Mouse (Mus musculus) liver, embryonic 14.5 days (tissue): ENCODE results near the gene Hoxa3. TPM values are rescaled to one million over a fixed set of nuclear protein-coding genes. Genes with fewer than 3 reads are reported as not detected.

Experiments used
- ATAC-seq: fragments of 200-750 bp; cut with Nextera tagmentation; 2 replicates; pipeline ENCODE4 v1.8.0; 2017; ENCODE audit warnings: moderate number of reproducible peaks, mild to moderate bottlenecking, moderate library complexity; ENCODE audit not compliant: insufficient read depth
- DNase-seq, 3 experiments: peaks; one replicate each; pipeline ENCODE4 v3.0.0-alpha.2; 2012 to 2013; ENCODE audit warnings: low read depth in 3 of 3, low spot score in 3 of 3
- H3K27ac ChIP-seq: fragments of 300-500 bp; sonication (generic); 2 replicates; pipeline ENCODE4 v1.5.1; 2014; ENCODE audit warnings: moderate library complexity, mild to moderate bottlenecking, control low read depth, inconsistent platforms
- H3K27me3 ChIP-seq: fragments of 300-500 bp; sonication (generic); 2 replicates; pipeline ENCODE4 v1.6.1; 2014; ENCODE audit warnings: mild to moderate bottlenecking, low read length, moderate library complexity; ENCODE audit not compliant: control insufficient read depth, insufficient read depth
- H3K36me3 ChIP-seq: fragments of 300-500 bp; sonication (generic); replicated peaks from 2 replicates; pipeline ENCODE4 v1.6.1; 2014; ENCODE audit warnings: low read depth; ENCODE audit not compliant: control insufficient read depth, insufficient read depth
- H3K4me1 ChIP-seq, 2 experiments: fragments of 200-500 bp in 1 of 2; fragments of 300-500 bp in 1 of 2; sonication (generic) in 1 of 2; replicated peaks; 2 replicates each; pipeline ENCODE4 v1.6.1; 2012 to 2014; ENCODE audit warnings: antibody characterized with exemption in 1 of 2, inconsistent platforms in 1 of 2, low read length in 1 of 2; ENCODE audit not compliant: control insufficient read depth in 2 of 2, insufficient read depth in 2 of 2
- H3K4me2 ChIP-seq: fragments of 300-500 bp; sonication (generic); 2 replicates; pipeline ENCODE4 v1.6.1; 2014; ENCODE audit warnings: low read depth, mild to moderate bottlenecking, control low read depth, moderate library complexity
- H3K4me3 ChIP-seq, 2 experiments: fragments of 200-500 bp in 1 of 2; fragments of 300-500 bp in 1 of 2; sonication (generic) in 1 of 2; 2 replicates each; pipeline ENCODE4 v1.5.1; 2012 to 2014; ENCODE audit warnings: low read depth in 2 of 2, low read length in 2 of 2, mild to moderate bottlenecking in 2 of 2, control low read depth in 1 of 2, inconsistent platforms in 1 of 2, moderate library complexity in 1 of 2; ENCODE audit not compliant: insufficient read depth in 1 of 2
- H3K9ac ChIP-seq: fragments of 300-500 bp; sonication (generic); replicated peaks from 2 replicates; pipeline ENCODE4 v1.6.1; 2014; ENCODE audit warnings: mild to moderate bottlenecking, control low read depth, moderate library complexity
- H3K9me3 ChIP-seq: fragments of 300-500 bp; sonication (generic); 2 replicates; pipeline ENCODE4 v1.6.1; 2016; ENCODE audit warnings: low read length, mixed read lengths; ENCODE audit not compliant: control insufficient read depth
- CTCF ChIP-seq: IDR thresholded peaks from 2 replicates; pipeline ENCODE4 v1.5.1; 2016; ENCODE audit warnings: antibody characterized with exemption, low read depth, control low read depth
- EP300 ChIP-seq: IDR thresholded peaks from 2 replicates; pipeline ENCODE4 v1.6.1; 2016; ENCODE audit warnings: antibody characterized with exemption, low read depth
- WGBS: fragments of 180-500 bp; shearing (Covaris S2); extraction: QIAGEN DNeasy Blood & Tissue Kit; methylation state at CpG from one replicate; pipeline ENCODE4 v1.1.7; 2014; ENCODE audit not compliant: insufficient replicate concordance; 5-methylcytosine and 5-hydroxymethylcytosine counted together
- polyA plus RNA-seq, 2 experiments: library from polyadenylated mRNA; depleted of rRNA in 1 of 2; stranded (reverse) in 1 of 2; unstranded in 1 of 2; fragments of >200 nt; fragmentation: Nextera tagmentation in 1 of 2; extraction: Ambion mirVana in 1 of 2; gene quantifications; 2 replicates each; pipeline versions ENCODE4 v1.2.1 to v1.2.3; 2012 to 2014

Hoxa3 gene
- polyA plus RNA-seq, 2 experiments: 0.13 to 0.37 TPM

DNA sequence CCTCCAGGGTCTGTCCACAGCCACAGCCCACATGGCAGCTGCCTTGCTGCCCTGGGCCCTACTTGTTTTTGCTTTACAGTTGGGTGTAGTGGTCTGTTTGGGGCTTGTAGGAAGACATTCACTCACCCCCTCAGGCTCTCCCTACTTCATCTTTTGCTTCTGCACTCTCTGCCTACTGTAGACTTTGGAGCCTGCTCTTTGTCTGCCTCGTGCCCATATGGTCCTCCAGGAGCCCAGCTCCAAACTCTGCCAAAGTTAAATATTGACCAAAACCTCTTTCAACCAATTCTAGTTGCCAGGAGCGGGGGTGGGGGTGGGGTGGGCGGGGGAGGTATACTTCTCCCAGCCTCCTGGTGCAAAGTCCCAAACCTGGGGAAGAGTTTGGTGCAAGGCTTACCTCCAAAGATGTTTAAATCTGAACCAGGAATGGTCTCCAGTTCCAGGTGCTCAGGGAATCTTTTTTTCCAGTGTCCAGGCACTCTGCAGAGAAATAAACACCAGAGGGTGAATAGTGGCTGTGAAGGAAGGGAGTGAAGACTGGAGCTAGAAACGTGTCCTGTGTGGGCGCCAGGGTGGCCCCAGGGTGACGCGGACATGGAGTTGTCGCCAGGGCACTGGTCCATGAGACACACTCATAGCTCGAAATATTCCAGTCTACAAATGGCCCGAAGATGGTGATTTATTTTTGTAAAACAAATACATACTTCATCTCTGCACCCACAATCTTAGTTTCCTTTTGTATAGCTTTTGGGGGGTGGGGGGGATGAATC, 29.6 kb downstream of the Hoxa3 start:
- Histone ChIP-seq H3K9me3 (no peaks in the 10 kb centered on the region), H3K27me3 (peaks cover 56% of the 10 kb centered on the region), H3K4me2 (no peak overlapping the region), H3K9ac (no peak overlapping the region), H3K4me3 (no peak overlapping the region), H3K36me3 (no peaks in the 10 kb centered on the region), H3K4me1 (0 out of 4 replicates have a peak, but pooled peaks cover 0 to 3% of the 10 kb centered on the region in 2 experiments), H3K27ac (no peak overlapping the region)
- TF ChIP-seq CTCF (no peak), EP300 (no peak)
- 39% methylated on average over 10 of the region's 10 CpGs for WGBS
- ATAC-seq (no peak), DNase-seq (no peak)

DNA sequence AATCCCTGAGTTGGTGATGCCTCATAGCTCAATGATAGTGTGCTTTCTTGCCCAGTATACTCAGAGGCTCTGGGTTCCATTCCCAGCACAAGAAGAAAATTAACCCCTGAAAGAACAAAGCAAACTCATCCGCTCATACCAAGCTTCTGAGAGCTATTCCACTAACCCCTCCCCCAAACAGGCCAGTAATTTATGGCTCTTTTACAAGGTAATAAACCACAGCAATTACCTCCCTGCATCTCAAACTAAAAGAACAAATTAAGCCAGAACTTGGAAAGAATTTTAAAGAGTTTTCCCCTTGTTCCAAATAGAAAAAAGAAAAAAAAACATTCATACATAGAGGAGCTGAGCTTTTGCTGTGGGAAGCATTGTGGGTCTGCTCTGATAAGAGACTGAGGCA, 30.3 kb downstream of the Hoxa3 start:
- Histone ChIP-seq H3K4me3 (no peak overlapping the region), H3K4me1 (0 out of 4 replicates have a peak, but pooled peaks cover 0 to 3% of the 10 kb centered on the region in 2 experiments), H3K36me3 (no peaks in the 10 kb centered on the region), H3K9ac (no peak overlapping the region), H3K4me2 (no peak overlapping the region), H3K9me3 (no peaks in the 10 kb centered on the region), H3K27me3 (peaks cover 63% of the 10 kb centered on the region), H3K27ac (no peak overlapping the region)
- ATAC-seq (no peak), DNase-seq (no peak)
- WGBS: 56% methylated on average over 1 of the region's 1 CpGs
- TF ChIP-seq EP300 (no peak), CTCF (no peak)

GRCm38 (mm10) chr6:52182030-52182429, 31.1 kb downstream of the Hoxa3 start:
- H3K36me3 ChIP-seq: no peaks in the 10 kb centered on the region
- no peak overlapping the region for H3K4me2 ChIP-seq
- DNase-seq: no peak
- no peaks in the 10 kb centered on the region for H3K9me3 ChIP-seq
- H3K27me3 ChIP-seq: peaks cover 65% of the 10 kb centered on the region
- 0 out of 4 replicates have a peak, but pooled peaks cover 0 to 3% of the 10 kb centered on the region in 2 experiments for H3K4me1 ChIP-seq
- TF ChIP-seq CTCF (no peak), EP300 (no peak)
- H3K9ac ChIP-seq: no peak overlapping the region
- no peak for ATAC-seq
- 51% methylated on average over 2 of the region's 2 CpGs for WGBS
- H3K4me3 ChIP-seq: no peak overlapping the region
- H3K27ac ChIP-seq: no peak overlapping the region

- H3K4me1 ChIP-seq: 0 out of 4 replicates have a peak, but pooled peaks cover 0 to 3% of the 10 kb centered on the region in 2 experiments
- H3K9ac ChIP-seq: no peak overlapping the region
- no peak overlapping the region for H3K4me2 ChIP-seq
- 28% methylated on average over 3 of the region's 3 CpGs for WGBS
- ATAC-seq (no peak), DNase-seq (no peak)
- H3K4me3 ChIP-seq: no peak overlapping the region
- H3K27ac ChIP-seq: no peak overlapping the region
- TF ChIP-seq EP300: no peak
- TF ChIP-seq CTCF: no peak
- no peaks in the 10 kb centered on the region for H3K36me3 ChIP-seq
- peaks cover 67% of the 10 kb centered on the region for H3K27me3 ChIP-seq
- no peaks in the 10 kb centered on the region for H3K9me3 ChIP-seq
These were observed 32.4 kb downstream of the Hoxa3 start for GRCm38 (mm10) chr6:52180726-52181125.

- H3K9me3 ChIP-seq: no peaks in the 10 kb centered on the region
- H3K4me1 ChIP-seq: 0 out of 4 replicates have a peak, but pooled peaks cover 0 to 3% of the 10 kb centered on the region in 2 experiments
- H3K4me3 ChIP-seq: no peak overlapping the region
- no peak overlapping the region for H3K27ac ChIP-seq
- H3K4me2 ChIP-seq: no peak overlapping the region
- 27% methylated on average over 11 of the region's 11 CpGs for WGBS
- peaks cover 67% of the 10 kb centered on the region for H3K27me3 ChIP-seq
- no peak overlapping the region for H3K9ac ChIP-seq
- no peaks in the 10 kb centered on the region for H3K36me3 ChIP-seq
- TF ChIP-seq CTCF (no peak), EP300 (no peak)
- ATAC-seq: no peak
- no peak for DNase-seq
These were observed 32.9 kb downstream of the Hoxa3 start for GRCm38 (mm10) chr6:52180213-52180710.
